Mouse (Mus musculus): Measurements from ENCODE around the gene Mtor.

Mtor gene

GRCm38 (mm10) chr4:148495160-148495559 is 46.7 kb downstream of the Mtor start:
- POLR2A ChIA-PET = no interaction called here

GRCm38 (mm10) chr4:148495874-148496689 is 47.7 kb downstream of the Mtor start:
- CTCF ChIA-PET = interaction anchor here in 1 of 4 experiments (0.6 to 1.2 kb wide), 3 partner anchors 27 to 329 kb away, joined by 3 read pairs; partner anchors contain the start of gene Disp3
- POLR2A ChIA-PET = interaction anchor here in 3 of 4 experiments (0.6 to 1.7 kb wide), 8 partner anchors 9 to 1134 kb away, joined by 3 to 5 read pairs (median 4); partner anchors contain the start of gene Tardbp (in 1 of the 3)

More at GRCm38 (mm10) chr4:148495160-148495559, 46.7 kb downstream of the Mtor start:
- CTCF ChIA-PET = no interaction called here

DNA sequence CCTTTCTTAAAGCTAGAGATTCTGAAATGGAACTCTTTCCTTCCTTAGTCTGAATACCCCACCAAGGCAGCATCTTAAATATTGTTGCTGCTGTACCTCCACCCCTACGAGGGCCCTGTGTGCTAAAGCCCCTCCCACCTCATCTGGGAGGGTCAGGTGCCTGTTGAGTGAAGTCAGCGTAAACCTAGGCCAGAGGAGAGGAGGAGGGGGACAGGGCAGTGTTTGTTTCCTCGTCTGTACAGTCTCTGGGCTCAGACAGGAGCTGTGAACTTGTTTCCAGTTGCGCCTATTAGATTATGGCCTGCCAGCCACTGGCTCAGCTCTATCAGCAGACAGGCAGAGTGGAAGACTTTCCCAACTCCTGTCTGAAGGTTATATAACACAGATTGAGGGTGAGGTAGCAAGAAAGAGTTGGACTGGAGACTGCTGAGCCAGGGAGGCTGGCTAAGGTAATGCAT is 52.0 kb downstream of the Mtor start, which contains the start of gene Angptl7:
Gene Angptl7 (minus strand): TSS at position 51 of the 458 bp plus-strand sequence.
- ChIA-PET CTCF (interaction anchor here in 2 of 4 experiments (0.6 to 1.4 kb wide), 7 partner anchors 9 to 513 kb away, joined by 3 to 4 read pairs (median 3); no protein-coding TSS in a partner anchor), POLR2A (interaction anchor here in 3 of 4 experiments (0.6 to 2.0 kb wide), 9 partner anchors 9 to 280 kb away, joined by 3 to 7 read pairs (median 4); partner anchors contain the start of genes Exosc10 (in 1 of the 3) and Mtor (in 1 of the 3))

- POLR2A ChIA-PET = interaction anchor here in 1 of 4 experiments (1.0 to 1.7 kb wide), 6 partner anchors 8 to 79 kb away, joined by 3 to 5 read pairs (median 4); no protein-coding TSS in a partner anchor
- CTCF ChIA-PET = interaction anchor here in 2 of 4 experiments (0.7 to 1.0 kb wide), 2 partner anchors 13 to 19 kb away, joined by 3 read pairs; no protein-coding TSS in a partner anchor
Observed at GRCm38 (mm10) chr4:148504497-148504959, 56.1 kb downstream of the Mtor start.

- ChIA-PET POLR2A (no interaction called here), CTCF (interaction anchor here in 1 of 4 experiments (1.0 kb wide), 1 partner anchor 15 kb away, joined by 3 read pairs; no protein-coding TSS in a partner anchor)
Observed at GRCm38 (mm10) chr4:148507585-148507984, 59.2 kb downstream of the Mtor start.

- POLR2A ChIA-PET = interaction anchor here in 2 of 4 experiments (0.6 to 1.4 kb wide), 5 partner anchors 8 to 128 kb away, joined by 3 to 9 read pairs (median 3); partner anchors contain the start of genes Angptl7 (in 1 of the 2) and Mtor (in 1 of the 2)
- CTCF ChIA-PET = interaction anchor here in 1 of 4 experiments (1.0 to 1.6 kb wide), 2 partner anchors 14 to 96 kb away, joined by 3 to 4 read pairs; no protein-coding TSS in a partner anchor
Observed at GRCm38 (mm10) chr4:148508084-148508849, 59.9 kb downstream of the Mtor start.

GRCm38 (mm10) chr4:148509450-148510084 is 61.2 kb downstream of the Mtor start:
- POLR2A ChIA-PET = interaction anchor here in 2 of 4 experiments (0.5 to 1.5 kb wide), 6 partner anchors 10 to 80 kb away, joined by 3 to 9 read pairs (median 4); partner anchors contain the start of genes Angptl7 (in 1 of the 2), Mtor (in 1 of the 2) and Ubiad1 (in 1 of the 2)
- CTCF ChIA-PET = interaction anchor here in 1 of 4 experiments (0.6 to 1.6 kb wide), 2 partner anchors 95 to 375 kb away, joined by 3 to 4 read pairs; no protein-coding TSS in a partner anchor

- ChIA-PET CTCF (no interaction called here), POLR2A (interaction anchor here in 1 of 4 experiments (0.7 kb wide), 2 partner anchors 23 to 30 kb away, joined by 3 to 6 read pairs; no protein-coding TSS in a partner anchor)
Observed at GRCm38 (mm10) chr4:148510691-148511090, 62.3 kb downstream of the Mtor start.

- ChIA-PET POLR2A (interaction anchor here in 1 of 4 experiments (0.6 to 0.7 kb wide), 2 partner anchors 36 to 1196 kb away, joined by 3 read pairs; no protein-coding TSS in a partner anchor), CTCF (no interaction called here)
Observed at GRCm38 (mm10) chr4:148511334-148511733, 62.9 kb downstream of the Mtor start.

GRCm38 (mm10) chr4:148513021-148513559 is 64.7 kb downstream of the Mtor start:
- POLR2A ChIA-PET = interaction anchor here in 1 of 4 experiments (0.6 kb wide), 1 partner anchor 25 kb away, joined by 3 read pairs; no protein-coding TSS in a partner anchor
- CTCF ChIA-PET = interaction anchor here in 1 of 4 experiments (0.6 kb wide), 1 partner anchor 93 kb away, joined by 3 read pairs; no protein-coding TSS in a partner anchor

DNA sequence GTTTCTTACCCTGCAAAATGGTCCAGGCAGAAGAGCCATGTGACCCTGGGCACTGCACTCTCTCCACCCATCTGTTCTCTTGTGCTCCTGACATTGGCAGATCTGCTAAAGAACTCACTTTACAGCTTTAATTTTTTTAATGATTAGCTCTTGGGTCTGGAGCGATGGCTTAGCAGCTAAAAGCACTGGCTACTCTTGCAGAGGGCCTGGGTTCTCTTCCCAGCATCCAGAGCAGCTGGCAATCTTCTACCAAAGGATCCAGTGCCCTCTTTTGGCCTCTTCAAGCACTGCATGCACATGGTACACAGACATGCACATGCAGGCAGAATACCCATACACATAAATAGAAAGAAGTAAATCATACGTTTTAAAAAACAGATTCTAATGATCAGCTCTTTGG is 66.9 kb downstream of the Mtor start:
- ChIA-PET POLR2A (interaction anchor here in 3 of 4 experiments (0.6 to 2.4 kb wide), 10 partner anchors 10 to 650 kb away, joined by 3 to 10 read pairs (median 4); partner anchors contain the start of gene Exosc10 (in 1 of the 3)), CTCF (interaction anchor here in 1 of 4 experiments (0.8 to 1.4 kb wide), 7 partner anchors 10 to 347 kb away, joined by 3 to 7 read pairs (median 3); partner anchors contain the start of genes Angptl7 and Tardbp)

DNA sequence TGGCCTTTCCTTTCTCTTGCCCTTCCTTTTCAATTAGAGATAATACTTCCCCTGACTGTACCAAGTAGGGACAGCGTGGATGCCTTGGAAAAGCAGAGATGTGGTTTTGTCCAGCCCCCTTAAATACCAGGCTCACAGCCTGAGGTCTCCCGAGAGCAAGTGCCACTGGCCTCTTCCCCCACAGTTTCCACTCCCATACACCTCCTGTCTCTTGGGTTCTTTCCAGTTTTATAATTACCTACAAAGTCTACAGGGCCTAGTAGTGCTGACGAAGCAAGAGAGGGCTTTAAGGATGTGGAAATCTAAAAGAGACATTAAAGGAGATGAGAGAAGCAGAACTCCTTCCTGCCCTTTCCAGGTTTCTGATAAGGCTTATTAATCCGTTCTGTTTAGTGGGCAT is 69.4 kb downstream of the Mtor start:
- ChIA-PET CTCF (no interaction called here), POLR2A (no interaction called here)

GRCm38 (mm10) chr4:148518235-148518795 is 69.9 kb downstream of the Mtor start:
- ChIA-PET POLR2A (interaction anchor here in 1 of 4 experiments (1.1 kb wide), 1 partner anchor 40 kb away, joined by 4 read pairs; the partner anchor contains the start of gene Exosc10), CTCF (interaction anchor here in 2 of 4 experiments (0.6 to 1.0 kb wide), 2 partner anchors 221 to 269 kb away, joined by 3 read pairs; no protein-coding TSS in a partner anchor)

- ChIA-PET CTCF (interaction anchor here in 1 of 4 experiments (3.1 kb wide), 1 partner anchor 8 kb away, joined by 7 read pairs; no protein-coding TSS in a partner anchor), POLR2A (no interaction called here)
Observed at GRCm38 (mm10) chr4:148523538-148523937, 75.1 kb downstream of the Mtor start.

DNA sequence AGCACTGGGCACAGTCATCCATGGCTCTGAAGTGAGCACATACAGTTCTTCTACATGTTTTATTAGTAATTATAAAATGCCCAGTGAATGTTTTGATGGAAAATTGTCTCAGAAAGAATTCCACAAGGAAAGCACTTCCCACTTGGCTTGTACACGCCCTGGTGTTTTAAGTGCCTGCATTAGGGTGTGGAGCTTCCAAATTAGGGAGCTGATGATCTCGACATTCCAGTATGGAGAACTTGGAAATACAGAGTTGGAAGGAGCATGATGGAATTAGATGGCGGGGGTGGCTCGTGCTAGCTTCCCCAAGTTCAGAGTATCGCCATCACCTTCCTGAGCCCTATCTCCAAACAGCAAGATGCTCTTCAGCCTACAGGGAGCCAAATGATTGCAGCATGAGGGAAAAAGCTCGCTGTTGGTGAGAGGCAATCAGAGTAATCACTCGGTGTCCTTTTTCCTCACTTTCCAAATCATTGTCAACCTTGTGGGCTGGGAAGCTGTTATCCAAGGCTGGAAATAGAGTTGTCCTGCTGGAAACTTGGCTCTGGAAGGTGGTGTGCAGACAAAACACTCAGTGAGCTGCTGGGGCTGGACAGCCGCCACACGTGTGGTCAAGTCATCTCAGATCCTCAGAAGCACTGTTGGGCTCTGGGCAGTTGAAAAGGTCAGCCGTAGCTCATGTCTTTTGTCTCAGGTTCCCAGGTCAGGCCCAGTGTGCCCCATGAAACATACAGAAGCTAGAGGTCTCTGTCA is 78.9 kb downstream of the Mtor start:
- ChIA-PET CTCF (interaction anchor here in 2 of 4 experiments (0.7 to 0.9 kb wide), 2 partner anchors 81 to 359 kb away, joined by 3 to 4 read pairs; no protein-coding TSS in a partner anchor), POLR2A (interaction anchor here in 1 of 4 experiments (0.7 to 2.0 kb wide), 7 partner anchors 9 to 88 kb away, joined by 3 to 5 read pairs (median 3); partner anchors contain the start of gene Exosc10)

- POLR2A ChIA-PET = no interaction called here
- CTCF ChIA-PET = interaction anchor here in 1 of 4 experiments (0.7 kb wide), 1 partner anchor 46 kb away, joined by 3 read pairs; no protein-coding TSS in a partner anchor
Observed at GRCm38 (mm10) chr4:148530351-148530750, 81.9 kb downstream of the Mtor start.
